Mouse (Mus musculus): ENCODE results near the gene Tyw3. TPM values are rescaled to one million over a fixed set of nuclear protein-coding genes. Genes with fewer than 3 reads are reported as not detected.

The Tyw3 gene
- polyA plus RNA-seq, 1 experiment from 2014 or later = 6.7 TPM

- Histone ChIP-seq H3K4me1 (peaks cover 8% of the 10 kb centered on the region), H3K9me3 (no peaks in the 10 kb centered on the region), H3K4me2 (no peak overlapping the region), H3K36me3 (no peaks in the 10 kb centered on the region), H3K27me3 (replicated peaks) (peaks cover 10% of the 10 kb centered on the region), H3K9ac (no peak overlapping the region), H3K27ac (replicated peaks) (no peak overlapping the region), H3K4me3 (no peak overlapping the region)
- WGBS = 93% methylated on average over 3 of the region's 3 CpGs
- no peak for ATAC-seq (ENCODE audit: extremely low read depth, insufficient number of reproducible peaks, low FRiP score, low TSS enrichment)
These were observed 34.7 kb downstream of the Tyw3 start for GRCm38 (mm10) chr3:154562192-154562591.

- Histone ChIP-seq H3K4me1 (peaks cover 19% of the 10 kb centered on the region), H3K9me3 (no peaks in the 10 kb centered on the region), H3K27ac (replicated peaks) (no peak overlapping the region), H3K27me3 (replicated peaks) (peaks cover 55% of the 10 kb centered on the region), H3K9ac (no peak overlapping the region), H3K4me3 (no peak overlapping the region), H3K36me3 (no peaks in the 10 kb centered on the region), H3K4me2 (no peak overlapping the region)
- 57% methylated on average over 5 of the region's 5 CpGs for WGBS
- ATAC-seq (ENCODE audit: extremely low read depth, insufficient number of reproducible peaks, low FRiP score, low TSS enrichment) = no peak
These were observed 45.9 kb downstream of the Tyw3 start for GRCm38 (mm10) chr3:154551035-154551411.

GRCm38 (mm10) chr3:154550326-154551034, 46.4 kb downstream of the Tyw3 start:
- Histone ChIP-seq H3K9me3 (no peaks in the 10 kb centered on the region), H3K4me1 (peaks cover 19% of the 10 kb centered on the region), H3K4me3 (no peak overlapping the region), H3K36me3 (no peaks in the 10 kb centered on the region), H3K9ac (no peak overlapping the region), H3K27me3 (replicated peaks) (peaks cover 59% of the 10 kb centered on the region), H3K27ac (replicated peaks) (no peak overlapping the region), H3K4me2 (no peak overlapping the region)
- WGBS = 57% methylated on average over 17 of the region's 17 CpGs
- no peak for ATAC-seq (ENCODE audit: extremely low read depth, insufficient number of reproducible peaks, low FRiP score, low TSS enrichment)

DNA sequence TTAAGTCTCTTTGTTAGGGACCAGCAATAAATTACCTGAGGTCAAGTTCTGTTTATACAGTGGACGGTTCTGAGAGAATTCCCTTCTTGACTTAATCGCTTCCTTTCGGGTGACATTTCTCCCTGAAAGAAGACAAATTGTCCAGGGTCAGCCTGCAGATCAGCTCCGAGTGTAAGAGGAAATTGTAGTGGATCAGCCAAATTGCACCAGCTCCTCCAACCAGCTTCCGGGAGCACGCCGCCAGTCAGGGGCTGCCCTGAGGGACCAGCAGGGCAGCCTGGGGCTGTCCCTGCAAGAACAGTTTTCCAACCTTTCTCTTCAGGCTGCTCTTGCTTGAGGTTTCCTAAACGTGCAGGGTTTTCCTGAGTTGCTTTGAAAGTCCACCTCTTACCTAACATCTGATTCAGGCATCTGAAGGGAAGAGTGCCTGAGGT, 48.0 kb downstream of the Tyw3 start:
- WGBS = 17% methylated on average over 8 of the region's 8 CpGs
- ATAC-seq (ENCODE audit: extremely low read depth, insufficient number of reproducible peaks, low FRiP score, low TSS enrichment) = no peak

DNA sequence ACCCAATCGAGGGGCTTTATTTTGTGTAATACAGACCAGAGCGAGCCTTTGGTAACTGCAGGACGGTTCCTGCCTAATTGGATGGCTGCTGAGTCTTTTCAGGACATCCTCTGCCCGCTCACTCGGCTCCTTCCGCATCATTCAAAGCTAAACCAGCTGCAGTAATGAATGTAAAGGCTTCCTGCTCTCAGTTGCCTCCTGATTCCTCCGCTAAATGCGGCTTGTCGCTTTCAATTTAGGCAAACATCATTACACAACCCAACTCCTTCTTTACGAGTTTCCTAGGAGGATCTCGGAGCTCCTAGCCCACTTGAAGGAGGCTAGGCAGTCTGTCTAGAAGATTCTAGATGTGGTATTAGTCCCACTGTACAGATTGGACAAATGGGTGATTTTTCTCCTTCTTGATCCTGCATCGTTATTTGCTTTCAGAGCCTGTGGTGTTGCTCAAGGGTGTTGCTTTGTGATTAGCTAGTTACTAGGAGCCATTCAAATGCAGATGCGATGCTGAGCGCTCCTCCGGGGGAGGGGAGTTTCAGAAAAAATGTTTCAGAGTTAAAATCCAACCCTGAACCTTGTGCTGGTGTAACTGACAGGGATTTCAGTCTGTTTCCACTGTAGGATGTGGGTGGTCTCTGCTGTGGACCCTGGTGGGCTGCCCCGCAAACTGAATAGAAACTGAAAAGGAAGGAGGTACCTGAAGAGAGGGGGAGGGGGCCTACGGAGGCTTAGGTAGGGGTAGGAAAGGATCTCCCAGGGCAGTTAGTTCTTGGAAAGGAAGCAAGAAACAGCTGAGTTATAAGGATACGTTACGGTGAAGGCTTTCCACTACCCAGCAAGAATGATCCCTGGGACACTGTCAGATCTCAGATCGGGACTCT, 49.1 kb downstream of the Tyw3 start:
- peaks cover 62% of the 10 kb centered on the region for H3K27me3 ChIP-seq (replicated peaks)
- H3K4me1 ChIP-seq = peaks cover 19% of the 10 kb centered on the region
- H3K36me3 ChIP-seq = no peaks in the 10 kb centered on the region
- 9% methylated on average over 20 of the region's 20 CpGs for WGBS
- H3K9me3 ChIP-seq = no peaks in the 10 kb centered on the region
- H3K9ac ChIP-seq = no peak overlapping the region
- H3K4me2 ChIP-seq = peak overlapping the region; percentile 53
- H3K27ac ChIP-seq (replicated peaks) = no peak overlapping the region
- ATAC-seq (ENCODE audit: extremely low read depth, insufficient number of reproducible peaks, low FRiP score, low TSS enrichment) = no peak
- H3K4me3 ChIP-seq = peak overlapping the region; percentile 23

More for the DNA sequence above, 48.0 kb downstream of the Tyw3 start:
- Histone ChIP-seq H3K27me3 (replicated peaks) (peaks cover 62% of the 10 kb centered on the region), H3K4me2 (0 out of 2 replicates have a peak overlapping the region, but pooled peaks have one; percentile 3), H3K27ac (replicated peaks) (no peak overlapping the region), H3K9me3 (no peaks in the 10 kb centered on the region), H3K4me1 (peaks cover 19% of the 10 kb centered on the region), H3K4me3 (no peak overlapping the region), H3K9ac (no peak overlapping the region), H3K36me3 (no peaks in the 10 kb centered on the region)

DNA sequence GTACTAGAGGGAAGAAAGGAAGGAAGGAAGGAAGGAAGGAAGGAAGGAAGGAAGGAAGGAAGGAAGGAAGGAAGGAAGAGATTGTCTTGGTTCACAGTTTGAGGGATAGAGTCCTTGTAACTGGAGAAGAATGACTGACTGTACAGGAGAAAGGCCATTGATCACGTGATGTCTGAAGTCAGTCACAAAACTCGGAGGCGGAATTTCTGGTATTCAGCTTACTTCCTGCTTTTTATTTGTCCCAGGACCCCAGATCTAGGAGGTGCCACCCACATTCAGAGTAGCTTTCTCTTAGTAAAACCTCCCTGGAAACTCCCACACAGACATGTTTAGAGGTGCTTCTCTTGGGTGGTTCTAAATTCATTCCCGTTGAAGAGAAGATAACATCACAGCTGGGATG, 50.7 kb downstream of the Tyw3 start:
- Histone ChIP-seq H3K27ac (replicated peaks) (no peak overlapping the region), H3K27me3 (replicated peaks) (peaks cover 55% of the 10 kb centered on the region), H3K36me3 (no peaks in the 10 kb centered on the region), H3K4me3 (no peak overlapping the region), H3K9me3 (no peaks in the 10 kb centered on the region), H3K4me2 (no peak overlapping the region), H3K4me1 (peaks cover 19% of the 10 kb centered on the region), H3K9ac (no peak overlapping the region)
- 46% methylated on average over 4 of the region's 4 CpGs for WGBS
- ATAC-seq (ENCODE audit: extremely low read depth, insufficient number of reproducible peaks, low FRiP score, low TSS enrichment) = no peak

DNA sequence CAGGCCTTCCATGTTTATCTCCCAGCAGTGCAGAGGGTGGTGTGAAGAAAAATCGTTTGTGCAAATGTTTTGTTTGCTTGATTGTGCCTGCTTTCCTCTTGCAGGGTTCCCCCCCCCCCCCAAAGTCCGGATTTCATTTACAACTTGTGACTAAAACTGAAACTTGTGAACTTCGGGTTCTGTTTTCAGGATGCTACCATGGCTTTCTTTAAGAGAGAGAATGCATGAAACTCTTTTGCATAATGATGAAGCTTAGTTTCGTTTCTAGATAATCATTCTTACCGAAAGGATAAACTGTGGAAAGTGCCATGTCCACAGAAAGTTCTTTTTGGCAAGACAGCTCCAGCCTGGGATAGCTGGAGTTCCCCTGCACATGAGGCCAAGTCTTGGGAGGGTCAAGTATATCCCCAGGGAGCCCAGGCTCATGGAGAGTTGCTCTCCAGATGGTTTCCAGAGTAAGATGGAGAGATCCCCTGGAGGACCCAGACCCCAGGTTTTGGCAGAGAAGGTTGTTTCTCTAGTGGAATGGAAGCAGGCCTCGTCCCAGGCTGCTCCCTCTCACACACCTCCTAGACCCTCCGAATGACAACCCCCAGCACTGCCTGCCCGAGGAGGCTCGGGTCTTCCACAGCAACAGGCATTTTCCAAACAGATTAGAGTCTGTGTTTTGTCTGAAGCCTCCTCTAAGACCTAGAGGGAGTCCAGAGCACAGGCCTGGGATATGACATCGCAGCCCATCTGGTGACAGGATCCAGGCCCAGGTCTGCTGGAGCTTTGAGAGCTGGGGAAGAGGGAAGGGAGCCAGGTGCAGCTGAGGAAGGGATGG, 56.6 kb downstream of the Tyw3 start:
- Histone ChIP-seq H3K27me3 (replicated peaks) (0 out of 2 replicates have a peak, but pooled peaks cover 1% of the 10 kb centered on the region), H3K9me3 (no peaks in the 10 kb centered on the region), H3K36me3 (no peaks in the 10 kb centered on the region), H3K9ac (no peak overlapping the region), H3K4me2 (no peak overlapping the region), H3K4me3 (no peak overlapping the region), H3K4me1 (peaks cover 6% of the 10 kb centered on the region; the same call in 1 of the 2 replicates), H3K27ac (replicated peaks) (no peak overlapping the region)
- ATAC-seq (ENCODE audit: extremely low read depth, insufficient number of reproducible peaks, low FRiP score, low TSS enrichment) = no peak
- 40% methylated on average over 10 of the region's 10 CpGs for whole genome bisulfite sequencing

- H3K27me3 ChIP-seq (replicated peaks) = no peaks in the 10 kb centered on the region
- H3K9ac ChIP-seq = no peak overlapping the region
- WGBS = 75% methylated on average over 5 of the region's 5 CpGs
- no peak for ATAC-seq (ENCODE audit: extremely low read depth, insufficient number of reproducible peaks, low FRiP score, low TSS enrichment)
- H3K4me1 ChIP-seq = peaks cover 10% of the 10 kb centered on the region; the same call in 1 of the 2 replicates
- no peak overlapping the region for H3K4me2 ChIP-seq
- no peaks in the 10 kb centered on the region for H3K36me3 ChIP-seq
- H3K27ac ChIP-seq (replicated peaks) = no peak overlapping the region
- H3K4me3 ChIP-seq = no peak overlapping the region
- no peaks in the 10 kb centered on the region for H3K9me3 ChIP-seq
These were observed 60.8 kb downstream of the Tyw3 start for GRCm38 (mm10) chr3:154536134-154536533.

GRCm38 (mm10) chr3:154533246-154533645, 63.7 kb downstream of the Tyw3 start:
- no peak for ATAC-seq (ENCODE audit: extremely low read depth, insufficient number of reproducible peaks, low FRiP score, low TSS enrichment)
- no peak overlapping the region for H3K4me3 ChIP-seq
- no peak overlapping the region for H3K4me2 ChIP-seq
- H3K4me1 ChIP-seq = peaks cover 13% of the 10 kb centered on the region
- WGBS = 47% methylated on average over 5 of the region's 5 CpGs
- H3K27me3 ChIP-seq (replicated peaks) = no peaks in the 10 kb centered on the region
- no peaks in the 10 kb centered on the region for H3K9me3 ChIP-seq
- H3K9ac ChIP-seq = no peak overlapping the region
- H3K36me3 ChIP-seq = no peaks in the 10 kb centered on the region
- H3K27ac ChIP-seq (replicated peaks) = no peak overlapping the region

GRCm38 (mm10) chr3:154528973-154529372, 67.9 kb downstream of the Tyw3 start:
- Histone ChIP-seq H3K36me3 (no peaks in the 10 kb centered on the region), H3K4me2 (no peak overlapping the region), H3K27ac (replicated peaks) (no peak overlapping the region), H3K9ac (no peak overlapping the region), H3K4me1 (peaks cover 13% of the 10 kb centered on the region), H3K9me3 (no peaks in the 10 kb centered on the region), H3K27me3 (replicated peaks) (peaks cover 7% of the 10 kb centered on the region; the same call in 1 of the 2 replicates), H3K4me3 (no peak overlapping the region)
- WGBS = 35% methylated on average over 5 of the region's 5 CpGs
- ATAC-seq (ENCODE audit: extremely low read depth, insufficient number of reproducible peaks, low FRiP score, low TSS enrichment) = no peak

- Histone ChIP-seq H3K36me3 (no peaks in the 10 kb centered on the region), H3K9me3 (no peaks in the 10 kb centered on the region), H3K4me1 (peaks cover 9% of the 10 kb centered on the region), H3K4me3 (no peak overlapping the region), H3K9ac (no peak overlapping the region), H3K27ac (replicated peaks) (no peak overlapping the region), H3K27me3 (replicated peaks) (peaks cover 7% of the 10 kb centered on the region; the same call in 1 of the 2 replicates), H3K4me2 (no peak overlapping the region)
- 19% methylated on average over 6 of the region's 6 CpGs for WGBS
- no peak for ATAC-seq (ENCODE audit: extremely low read depth, insufficient number of reproducible peaks, low FRiP score, low TSS enrichment)
These were observed 70.3 kb downstream of the Tyw3 start for GRCm38 (mm10) chr3:154526610-154527009.

All from heart, embryonic 13.5 days (tissue).